Mouse (Mus musculus): ENCODE measurements around the gene Pecr. TPM values are rescaled to one million over a fixed set of nuclear protein-coding genes. Genes with fewer than 3 reads are reported as not detected.

The Pecr gene
- total and polyA plus RNA-seq, 3 experiments = 10.7 to 15.5 TPM; not detected in 1

GRCm38 (mm10) chr1:72255062-72255853, 28.9 kb downstream of the Pecr start:
- Histone ChIP-seq H3K4me1 (ENCODE audit: control insufficient read depth in 1 of 2, insufficient read depth in 2 of 2, low read length in 2 of 2) (0 out of 4 replicates have a peak, but pooled peaks cover 0 to 10% of the 10 kb centered on the region in 2 experiments), H3K79me2 (ENCODE audit: control insufficient read depth, insufficient read depth, low read length, poor library complexity) (peaks cover 3% of the 10 kb centered on the region; the same call in 1 of the 2 replicates), H3K27me3 (ENCODE audit: control insufficient read depth in 1 of 2, insufficient read depth in 2 of 2, low read length in 2 of 2) (no peaks in the 10 kb centered on the region), H3K9me3 (replicated peaks; ENCODE audit: insufficient read depth, low read length) (no peaks in the 10 kb centered on the region), H3K9ac (ENCODE audit: control insufficient read depth, low read depth, low read length, poor library complexity, severe bottlenecking) (no peak overlapping the region), H3K27ac (ENCODE audit: control insufficient read depth, low read depth, low read length) (peak overlapping the region; percentile 13), H3K36me3 (ENCODE audit: control insufficient read depth in 1 of 2, insufficient read depth in 2 of 2, low read length in 2 of 2) (peaks cover 0 to 3% of the 10 kb centered on the region in 2 experiments; a peak in 2 of 4 replicates), H3K4me3 (ENCODE audit: control insufficient read depth in 1 of 2, insufficient read depth in 1 of 2, low read depth in 2 of 2, low read length in 2 of 2) (no peak overlapping the region)
- peak; percentile 98 for DNase-seq (ENCODE audit: low read depth, low spot score)
- TF ChIP-seq ELF1 (IDR thresholded peaks at IDR 0.05; ENCODE audit: low read depth, low read length) (no peak), RCOR1 (IDR thresholded peaks at IDR 0.05; ENCODE audit: low read depth, low read length) (peak; percentile 67; the same call in 1 of the 2 replicates), UBTF (IDR thresholded peaks at IDR 0.05; ENCODE audit: borderline replicate concordance, insufficient read depth, low read depth, low read length) (peak; percentile 86; the same call in 1 of the 2 replicates), NRF1 (IDR thresholded peaks at IDR 0.05; ENCODE audit: insufficient read depth, low read depth, low read length, poor library complexity, severe bottlenecking) (no peak), MAX (IDR thresholded peaks at IDR 0.05; ENCODE audit: low read length) (no peak; the same call in 1 of the 2 replicates), ZNF384 (IDR thresholded peaks at IDR 0.05; ENCODE audit: low read depth, low read length) (no peak), TAL1 (IDR thresholded peaks at IDR 0.05; ENCODE audit: low read length) (peak; percentile 15; the same call in 1 of the 2 replicates), SIN3A (IDR thresholded peaks at IDR 0.05; ENCODE audit: low read length) (no peak; the same call in 1 of the 2 replicates), CHD2 (IDR thresholded peaks at IDR 0.05; ENCODE audit: low read length) (no peak), MEF2A (IDR thresholded peaks at IDR 0.05; ENCODE audit: extremely low read depth, insufficient replicate concordance, low read depth, low read length, poor library complexity, severe bottlenecking) (no peak), MYB (IDR thresholded peaks at IDR 0.05; ENCODE audit: low read depth, low read length) (peak; percentile 85; the same call in 1 of the 2 replicates), POLR2AphosphoS5 (IDR thresholded peaks at IDR 0.05; ENCODE audit: borderline replicate concordance, low read depth, low read length) (peak; percentile 99), HCFC1 (IDR thresholded peaks at IDR 0.05; ENCODE audit: low read depth, low read length) (peak; percentile 74), MYC (IDR thresholded peaks at IDR 0.05; ENCODE audit: low read depth, low read length) (peak; percentile 93), TCF12 (IDR thresholded peaks at IDR 0.05; ENCODE audit: low read depth, low read length) (no peak), KAT2A (conservative IDR thresholded peaks at IDR 0.05; ENCODE audit: low read depth, low read length) (no peak), ZMIZ1 (IDR thresholded peaks at IDR 0.05; ENCODE audit: low read depth, low read length) (peak; percentile 100), BHLHE40 (IDR thresholded peaks at IDR 0.05; ENCODE audit: borderline replicate concordance, low read depth, low read length) (no peak), MAZ (IDR thresholded peaks at IDR 0.05; ENCODE audit: low read depth, low read length) (no peak), MAFK (IDR thresholded peaks at IDR 0.05; ENCODE audit: borderline replicate concordance, low read depth, low read length) (no peak; the same call in 1 of the 2 replicates), POLR2AphosphoS2 (IDR thresholded peaks at IDR 0.05; ENCODE audit: low read length) (peak; percentile 99), JUND (IDR thresholded peaks at IDR 0.05; ENCODE audit: low read depth, low read length) (no peak), E2F4 (IDR thresholded peaks at IDR 0.05; ENCODE audit: borderline replicate concordance, low read depth, low read length) (no peak), TBP (IDR thresholded peaks at IDR 0.05; ENCODE audit: low read depth, low read length) (peak; percentile 91), SMC3 (IDR thresholded peaks at IDR 0.05; ENCODE audit: low read depth, low read length) (peak; percentile 33), GABPA (IDR thresholded peaks at IDR 0.05; ENCODE audit: low read depth, low read length) (no peak), USF2 (IDR thresholded peaks at IDR 0.05; ENCODE audit: borderline replicate concordance in 1 of 2, insufficient read depth in 1 of 2, low read depth in 1 of 2, low read length in 2 of 2) (no peak), RAD21 (IDR thresholded peaks at IDR 0.05; ENCODE audit: low read depth, low read length) (no peak), ZKSCAN1 (IDR thresholded peaks at IDR 0.05; ENCODE audit: low read depth, low read length) (no peak), POLR2A (IDR thresholded peaks at IDR 0.05; ENCODE audit: control insufficient read depth in 1 of 2, insufficient read depth in 1 of 2, low read depth in 1 of 2, low read length in 2 of 2, poor library complexity in 1 of 2) (peak; percentile 98 to 99), ZC3H11A (IDR thresholded peaks at IDR 0.05; ENCODE audit: low read depth, low read length) (no peak), USF1 (IDR thresholded peaks at IDR 0.05; ENCODE audit: low read depth, low read length) (no peak), EP300 (IDR thresholded peaks at IDR 0.05; ENCODE audit: low read depth in 1 of 2, low read length in 2 of 2) (no peak; a peak in 1 of 4 replicates), CHD1 (IDR thresholded peaks at IDR 0.05; ENCODE audit: low read depth, low read length) (no peak), GATA1 (IDR thresholded peaks at IDR 0.05; ENCODE audit: low read depth, low read length) (no peak)
